In genomic region chr5:140795176-140795575, GRCm38 (mm10) we compare ENCODE assay signal across 9 mouse cellular contexts. TPM values are rescaled to one million over a fixed set of nuclear protein-coding genes. Genes with fewer than 3 reads are reported as not detected.
A peak's percentile ranks its signal among the peaks of the same experiment; 100 is the strongest.
DNase-seq lines count a peak whose midpoint lies in the region; ATAC-seq and TF ChIP-seq lines count a peak whose summit lies in the region.
"Had no signal": no experiment of that assay in that cellular context is flagged by ENCODE, and none has a peak within 500 bp of the region (broad histone marks: within the 10 kb centered on the region; RNA-seq: fewer than 3 reads in every experiment).

No protein-coding gene starts in this region.

- no peaks in the 10 kb centered on the region for H3K27me3 ChIP-seq in G1E (ENCODE audit: insufficient read depth, low read length)
- no peaks in the 10 kb centered on the region for H3K27me3 ChIP-seq in heart, embryonic 14.5 days (ENCODE audit: control insufficient read depth, insufficient read depth, low read length)
- H3K27me3 ChIP-seq in liver, embryonic 12.5 days (replicated peaks): no peaks in the 10 kb centered on the region
- no peaks in the 10 kb centered on the region for H3K27me3 ChIP-seq in midbrain, embryonic 16.5 days (ENCODE audit: control insufficient read depth, insufficient read depth, low read depth, low read length)
- H3K27me3 ChIP-seq: midbrain, embryonic 13.5 days had no signal

- DNase-seq in G1E (ENCODE audit: low spot score): peak; percentile 36
- DNase-seq in frontal cortex, postnatal 25 days (ENCODE audit: low spot score in 2 of 2): no peak
- no peak for DNase-seq in ovary, postnatal 14 days (ENCODE audit: low spot score)
- DNase-seq: kidney, adult 2 months had no signal

- ATAC-seq in G1E (ENCODE audit: extremely low read depth, insufficient number of reproducible peaks, low FRiP score, poor library complexity, severe bottlenecking): peak; percentile 84
- no peak for ATAC-seq in heart, embryonic 14.5 days (ENCODE audit: insufficient number of reproducible peaks, insufficient read depth, low FRiP score, low read depth)
- ATAC-seq in liver, embryonic 12.5 days: peak; percentile 84
- no peak for ATAC-seq in midbrain, embryonic 16.5 days
- ATAC-seq: midbrain, embryonic 13.5 days had no signal

- peaks cover 75% of the 10 kb centered on the region for H3K4me1 ChIP-seq in G1E (ENCODE audit: insufficient read depth, low read depth, low read length)
- peaks cover 12% of the 10 kb centered on the region for H3K4me1 ChIP-seq in bone marrow, adult 2 months (ENCODE audit: control insufficient read depth, insufficient read depth, low read length)
- peaks cover 47 to 82% of the 10 kb centered on the region in 2 experiments for H3K4me1 ChIP-seq in heart, embryonic 14.5 days (ENCODE audit: control insufficient read depth in 2 of 2, insufficient read depth in 2 of 2, low read length in 2 of 2)
- H3K4me1 ChIP-seq in liver, embryonic 12.5 days: peaks cover 91% of the 10 kb centered on the region
- peaks cover 37% of the 10 kb centered on the region for H3K4me1 ChIP-seq in midbrain, embryonic 16.5 days (ENCODE audit: control insufficient read depth, insufficient read depth, low read length)

- H3K36me3 ChIP-seq in G1E (replicated peaks): peaks cover 23% of the 10 kb centered on the region
- H3K36me3 ChIP-seq in heart, embryonic 14.5 days (ENCODE audit: control insufficient read depth, insufficient read depth, low read length): no peaks in the 10 kb centered on the region
- H3K36me3 ChIP-seq in liver, embryonic 12.5 days: peaks cover 2% of the 10 kb centered on the region; the same call in 1 of the 2 replicates
- H3K36me3 ChIP-seq in midbrain, embryonic 16.5 days (ENCODE audit: control insufficient read depth, insufficient read depth, low read length): no peaks in the 10 kb centered on the region
- H3K36me3 ChIP-seq: midbrain, embryonic 13.5 days had no signal

- no peak for TF ChIP-seq CTCF in G1E (IDR thresholded peaks at IDR 0.05; ENCODE audit: low read depth, low read length)
- no peak for TF ChIP-seq CTCF in bone marrow, adult 2 months (IDR thresholded peaks at IDR 0.05; ENCODE audit: control insufficient read depth, insufficient read depth, low read length)

- H3K9me3 ChIP-seq in G1E (replicated peaks): no peaks in the 10 kb centered on the region
- H3K9me3 ChIP-seq in heart, embryonic 14.5 days (ENCODE audit: control insufficient read depth, low read length): no peaks in the 10 kb centered on the region
- H3K9me3 ChIP-seq in liver, embryonic 12.5 days (replicated peaks): no peaks in the 10 kb centered on the region
- no peaks in the 10 kb centered on the region for H3K9me3 ChIP-seq in midbrain, embryonic 16.5 days (replicated peaks; ENCODE audit: control insufficient read depth, low read length, poor library complexity, severe bottlenecking)
- H3K9me3 ChIP-seq: midbrain, embryonic 13.5 days had no signal

- WGBS in bone marrow, adult 2 months: 17% methylated on average over 2 of the region's 2 CpGs
- WGBS in heart, embryonic 14.5 days: 19% methylated on average over 2 of the region's 2 CpGs
- 5% methylated on average over 2 of the region's 2 CpGs for WGBS in liver, embryonic 12.5 days (ENCODE audit: insufficient replicate concordance)
- 75% methylated on average over 2 of the region's 2 CpGs for WGBS in midbrain, embryonic 16.5 days

- no peak for TF ChIP-seq POLR2A in bone marrow, adult 2 months (IDR thresholded peaks at IDR 0.05; ENCODE audit: borderline replicate concordance, control insufficient read depth, low read depth, low read length)

- H3K9ac ChIP-seq in heart, embryonic 14.5 days (ENCODE audit: low read length): peak overlapping the region; percentile 28; the same call in 1 of the 2 replicates
- no peak overlapping the region for H3K9ac ChIP-seq in liver, embryonic 12.5 days
- no peak overlapping the region for H3K9ac ChIP-seq in midbrain, embryonic 16.5 days (ENCODE audit: low read depth, low read length)
- H3K9ac ChIP-seq: midbrain, embryonic 13.5 days had no signal

- H3K4me2 ChIP-seq in heart, embryonic 14.5 days (ENCODE audit: low read length): no peak overlapping the region
- peak overlapping the region; percentile 1; the same call in 1 of the 2 replicates for H3K4me2 ChIP-seq in liver, embryonic 12.5 days
- no peak overlapping the region for H3K4me2 ChIP-seq in midbrain, embryonic 16.5 days (ENCODE audit: low read length)
- H3K4me2 ChIP-seq: midbrain, embryonic 13.5 days had no signal

- H3K27ac ChIP-seq in bone marrow, adult 2 months (ENCODE audit: control insufficient read depth, insufficient read depth, low read depth, low read length, poor library complexity): peak overlapping the region; percentile 5; the same call in 1 of the 2 replicates
- peak overlapping the region; percentile 80 to 81 for H3K27ac ChIP-seq in heart, embryonic 14.5 days (replicated peaks in 1 of 2; ENCODE audit: control insufficient read depth in 1 of 2, insufficient read depth in 1 of 2, low read depth in 2 of 2, low read length in 2 of 2)
- peak overlapping the region; percentile 68 for H3K27ac ChIP-seq in liver, embryonic 12.5 days
- H3K27ac ChIP-seq in midbrain, embryonic 16.5 days (ENCODE audit: low read length): no peak overlapping the region
- H3K27ac ChIP-seq: midbrain, embryonic 13.5 days had no signal

- H3K4me3 ChIP-seq in G1E (ENCODE audit: low read depth, low read length): no peak overlapping the region
- H3K4me3 ChIP-seq in bone marrow, adult 2 months (replicated peaks; ENCODE audit: control insufficient read depth, low read depth, low read length): no peak overlapping the region
- H3K4me3 ChIP-seq in heart, embryonic 14.5 days (ENCODE audit: control insufficient read depth in 1 of 2, insufficient read depth in 1 of 2, low read depth in 1 of 2, low read length in 2 of 2): no peak overlapping the region
- no peak overlapping the region for H3K4me3 ChIP-seq in liver, embryonic 12.5 days
- no peak overlapping the region for H3K4me3 ChIP-seq in midbrain, embryonic 16.5 days (ENCODE audit: low read depth, low read length)
- H3K4me3 ChIP-seq: midbrain, embryonic 13.5 days had no signal

RNA-seq across cellular contexts. Expression of gene Gna12, which starts 35.1 kb away (rescaled TPM):
- total RNA-seq in G1E (2014; fragmentation: Nextera tagmentation): 40.9 and 66.7 TPM in 2 replicates
- total RNA-seq in G1E (2017): 22.2 and 22.4 TPM in 2 replicates
- 53.1 and 54.5 TPM in 2 replicates for polyA plus RNA-seq in G1E (2012)
- 12.3 and 15.8 TPM in 2 replicates for polyA plus RNA-seq in bone marrow, adult 2 months (2011; ENCODE audit: insufficient read depth, insufficient read length, low replicate concordance, missing spikeins)
- polyA plus RNA-seq in heart, embryonic 14.5 days (2014; fragmentation: Nextera tagmentation; extraction: Ambion mirVana): 46.4 and 53.8 TPM in 2 replicates
- 33.8 TPM in 2 replicates for polyA plus RNA-seq in liver, embryonic 12.5 days (2016; fragmentation: Nextera tagmentation; extraction: Ambion mirVana)
- polyA plus RNA-seq in midbrain, embryonic 16.5 days (2015; fragmentation: Nextera tagmentation; extraction: Ambion mirVana): 9.3 and 11.0 TPM in 2 replicates

Comparison
In these comparisons a context has a peak if more than half of its experiments do, and no peak if none do; other contexts are left out.
1. ATAC-seq: peak in G1E (single experiment) and liver, embryonic 12.5 days (single experiment); none in heart, embryonic 14.5 days (single experiment) and midbrain, embryonic 16.5 days (single experiment).